9 mouse cellular contexts compared by ENCODE assay signal in genomic region chrX:11629906-11630305, GRCm38 (mm10).
DNase-seq lines count a peak whose midpoint lies in the region; ATAC-seq and TF ChIP-seq lines count a peak whose summit lies in the region.
"Had no signal": no experiment of that assay in that cellular context is flagged by ENCODE, and none has a peak within 500 bp of the region (broad histone marks: within the 10 kb centered on the region; RNA-seq: fewer than 3 reads in every experiment).

No protein-coding gene starts in this region.

- TF ChIP-seq CTCF in C2C12 (IDR thresholded peaks at IDR 0.05; ENCODE audit: control insufficient read depth, insufficient read depth, insufficient read length), result peak; percentile 18

- no peaks in the 10 kb centered on the region for H3K9me3 ChIP-seq in hindbrain, embryonic 11.5 days (ENCODE audit: control insufficient read depth, low read length)
- H3K9me3 ChIP-seq in hindbrain, embryonic 16.5 days (ENCODE audit: control insufficient read depth, low read length), result no peaks in the 10 kb centered on the region
- no peaks in the 10 kb centered on the region for H3K9me3 ChIP-seq in forebrain, embryonic 15.5 days
- H3K9me3 ChIP-seq: hindbrain, embryonic 15.5 days had no signal

- peak; percentile 26 for DNase-seq in hindbrain, embryonic 11.5 days (ENCODE audit: low spot score)
- peak; percentile 28 to 48 for DNase-seq in adrenal gland, postnatal 36 days
- DNase-seq in gastrocnemius, postnatal 25 days, result peak; percentile 42
- DNase-seq in lung, postnatal 4 days, result peak; percentile 25 to 41

- H3K79me2 ChIP-seq in C2C12 (ENCODE audit: control insufficient read depth, insufficient read depth), result no peaks in the 10 kb centered on the region

- no peaks in the 10 kb centered on the region for H3K79me3 ChIP-seq in C2C12 (ENCODE audit: low read depth)

- H3ac ChIP-seq in C2C12 (ENCODE audit: control insufficient read depth, insufficient read length, low read depth), result no peak overlapping the region

- no peaks in the 10 kb centered on the region for H3K36me3 ChIP-seq in hindbrain, embryonic 11.5 days (ENCODE audit: control insufficient read depth, insufficient read depth, low read length)
- no peaks in the 10 kb centered on the region for H3K36me3 ChIP-seq in hindbrain, embryonic 16.5 days (ENCODE audit: control insufficient read depth, insufficient read depth, low read length)
- no peaks in the 10 kb centered on the region for H3K36me3 ChIP-seq in C2C12 (ENCODE audit: control insufficient read depth, insufficient read depth)
- H3K36me3 ChIP-seq in forebrain, embryonic 15.5 days, result no peaks in the 10 kb centered on the region
- H3K36me3 ChIP-seq: hindbrain, embryonic 15.5 days had no signal

- no peak overlapping the region for H3K27ac ChIP-seq in hindbrain, embryonic 11.5 days (ENCODE audit: low read depth, low read length)
- no peak overlapping the region for H3K27ac ChIP-seq in hindbrain, embryonic 16.5 days (ENCODE audit: low read depth, low read length)
- no peak overlapping the region for H3K27ac ChIP-seq in forebrain, embryonic 15.5 days (replicated peaks)
- H3K27ac ChIP-seq: hindbrain, embryonic 15.5 days had no signal

- H3K4me2 ChIP-seq in hindbrain, embryonic 11.5 days (replicated peaks; ENCODE audit: low read depth, low read length), result no peak overlapping the region
- H3K4me2 ChIP-seq in hindbrain, embryonic 16.5 days (ENCODE audit: low read length), result no peak overlapping the region
- H3K4me2 ChIP-seq in forebrain, embryonic 15.5 days (replicated peaks), result no peak overlapping the region
- H3K4me2 ChIP-seq: hindbrain, embryonic 15.5 days had no signal

- no peaks in the 10 kb centered on the region for H3K27me3 ChIP-seq in hindbrain, embryonic 11.5 days (ENCODE audit: control insufficient read depth, insufficient read depth, low read length)
- 0 out of 2 replicates have a peak, but pooled peaks cover 3% of the 10 kb centered on the region for H3K27me3 ChIP-seq in hindbrain, embryonic 16.5 days (replicated peaks; ENCODE audit: control insufficient read depth, insufficient read depth, low read length)
- H3K27me3 ChIP-seq in C2C12 (ENCODE audit: control insufficient read depth, insufficient read depth, insufficient read length), result no peaks in the 10 kb centered on the region
- H3K27me3 ChIP-seq in forebrain, embryonic 15.5 days, result no peaks in the 10 kb centered on the region

- no peak overlapping the region for H3K9ac ChIP-seq in hindbrain, embryonic 11.5 days (ENCODE audit: low read depth, low read length)
- H3K9ac ChIP-seq in hindbrain, embryonic 16.5 days (ENCODE audit: low read depth, low read length), result no peak overlapping the region
- H3K9ac ChIP-seq in forebrain, embryonic 15.5 days (replicated peaks), result no peak overlapping the region
- H3K9ac ChIP-seq: hindbrain, embryonic 15.5 days had no signal

- WGBS in hindbrain, embryonic 11.5 days, result 25% methylated on average over 1 of the region's 1 CpGs
- 25% methylated on average over 1 of the region's 1 CpGs for WGBS in hindbrain, embryonic 16.5 days
- WGBS in forebrain, embryonic 15.5 days, result 38% methylated on average over 1 of the region's 1 CpGs

- H3K4me3 ChIP-seq in hindbrain, embryonic 11.5 days (ENCODE audit: low read depth, low read length), result no peak overlapping the region
- no peak overlapping the region for H3K4me3 ChIP-seq in hindbrain, embryonic 16.5 days (ENCODE audit: low read length)
- no peak overlapping the region for H3K4me3 ChIP-seq in C2C12 (ENCODE audit: insufficient read depth, poor library complexity, severe bottlenecking)
- H3K4me3 ChIP-seq in forebrain, embryonic 15.5 days, result no peak overlapping the region
- H3K4me3 ChIP-seq: hindbrain, embryonic 15.5 days had no signal

- ATAC-seq in hindbrain, embryonic 11.5 days (ENCODE audit: low FRiP score), result no peak
- no peak for ATAC-seq in hindbrain, embryonic 16.5 days
- ATAC-seq in frontal cortex, adult (ENCODE audit: low TSS enrichment), result no peak
- no peak for ATAC-seq in forebrain, embryonic 15.5 days (replicated peaks)

- H3K4me1 ChIP-seq in hindbrain, embryonic 11.5 days (replicated peaks; ENCODE audit: control insufficient read depth, insufficient read depth, low read length), result no peaks in the 10 kb centered on the region
- peaks cover 3% of the 10 kb centered on the region for H3K4me1 ChIP-seq in hindbrain, embryonic 16.5 days (ENCODE audit: control insufficient read depth, insufficient read depth, low read depth, low read length)
- peaks cover 21% of the 10 kb centered on the region for H3K4me1 ChIP-seq in forebrain, embryonic 15.5 days

TF ChIP-seq in C2C12, 6 proteins besides CTCF, POLR2A, EP300 and RAD21:
- TF ChIP-seq MYOG (IDR thresholded peaks at IDR 0.05; ENCODE audit: control insufficient read depth, extremely low read depth, insufficient read length) (no peak), FOSL1 (IDR thresholded peaks at IDR 0.05; ENCODE audit: insufficient read depth, low read length, poor library complexity, severe bottlenecking) (no peak), USF1 (IDR thresholded peaks at IDR 0.05; ENCODE audit: low read depth) (no peak), MAX (IDR thresholded peaks at IDR 0.05) (no peak), MYOD1 (IDR thresholded peaks at IDR 0.05; ENCODE audit: control insufficient read depth, insufficient read length, low read depth) (no peak), CEBPB (IDR thresholded peaks at IDR 0.05; ENCODE audit: low read depth) (no peak)
TF ChIP-seq in C2C12: peak in this region for 0.
